Mouse (Mus musculus): ENCODE measurements around the gene Kmt5a. TPM values are rescaled to one million over a fixed set of nuclear protein-coding genes. Genes with fewer than 3 reads are reported as not detected.

Gene Kmt5a
- polyA plus RNA-seq, 1 experiment, result 36.5 TPM

DNA sequence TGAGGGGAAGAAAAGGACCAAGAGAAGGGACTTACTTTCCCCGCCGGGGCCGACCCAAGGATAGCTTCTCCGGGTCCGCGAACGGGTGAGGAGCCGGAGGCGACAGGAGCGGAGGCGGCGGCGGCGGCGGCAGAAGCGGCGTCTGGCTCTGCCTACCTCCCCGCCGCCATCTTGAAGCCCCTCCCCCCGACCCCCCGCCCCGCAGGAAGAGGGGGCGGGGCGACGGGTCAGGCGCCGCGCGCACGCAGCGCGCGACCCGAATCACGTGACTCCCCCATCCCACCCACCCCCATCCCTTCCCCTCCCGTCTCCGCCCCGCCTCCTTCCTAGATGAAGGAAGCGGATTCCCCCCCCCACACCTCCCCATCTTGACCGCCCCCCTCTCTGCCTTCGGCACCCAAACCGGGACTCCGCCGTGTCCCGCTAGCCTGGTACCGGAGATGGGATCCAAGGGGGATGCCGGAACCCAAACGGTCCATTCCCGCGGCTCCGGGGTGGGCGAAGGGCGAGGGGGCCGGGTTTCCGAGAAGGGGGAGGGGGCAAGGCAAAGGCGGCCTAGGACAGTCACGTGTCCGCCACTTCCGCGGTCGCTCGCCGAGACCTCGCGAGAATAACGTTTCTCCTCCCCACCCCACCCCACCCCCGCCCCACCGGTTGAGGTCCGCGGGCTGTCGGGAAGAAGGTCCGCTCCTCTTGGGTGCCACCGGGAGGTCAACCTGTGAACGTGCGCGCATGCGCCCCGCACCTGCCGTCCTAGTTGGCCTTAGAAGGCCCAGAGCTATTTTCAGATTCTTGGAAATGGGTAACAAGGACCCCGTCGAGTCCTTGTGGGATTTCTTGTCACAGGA is 14.1 kb upstream of the Kmt5a start, which contains the start of gene Sbno1:
TSS of gene Sbno1 (minus strand) at position 590 of the 848 bp plus-strand sequence.
- H3K4me1 ChIP-seq (ENCODE audit: control insufficient read depth, insufficient read depth, low read length), result peaks cover 4% of the 10 kb centered on the region; the same call in 1 of the 2 replicates
- under 1% methylated on average over 66 of the region's 81 CpGs for WGBS
- TF ChIP-seq CTCF (IDR thresholded peaks at IDR 0.05; ENCODE audit: insufficient read depth, low read length) (no peak), POLR2A (IDR thresholded peaks at IDR 0.05; ENCODE audit: borderline replicate concordance, extremely low read depth, low read depth, low read length) (peak; percentile 57; the same call in 1 of the 2 replicates)
- peak; percentile 90 for DNase-seq
- H3K4me3 ChIP-seq (replicated peaks; ENCODE audit: extremely low read depth, low read depth, low read length), result peak within 1 kb of the TSS; percentile 100

DNA sequence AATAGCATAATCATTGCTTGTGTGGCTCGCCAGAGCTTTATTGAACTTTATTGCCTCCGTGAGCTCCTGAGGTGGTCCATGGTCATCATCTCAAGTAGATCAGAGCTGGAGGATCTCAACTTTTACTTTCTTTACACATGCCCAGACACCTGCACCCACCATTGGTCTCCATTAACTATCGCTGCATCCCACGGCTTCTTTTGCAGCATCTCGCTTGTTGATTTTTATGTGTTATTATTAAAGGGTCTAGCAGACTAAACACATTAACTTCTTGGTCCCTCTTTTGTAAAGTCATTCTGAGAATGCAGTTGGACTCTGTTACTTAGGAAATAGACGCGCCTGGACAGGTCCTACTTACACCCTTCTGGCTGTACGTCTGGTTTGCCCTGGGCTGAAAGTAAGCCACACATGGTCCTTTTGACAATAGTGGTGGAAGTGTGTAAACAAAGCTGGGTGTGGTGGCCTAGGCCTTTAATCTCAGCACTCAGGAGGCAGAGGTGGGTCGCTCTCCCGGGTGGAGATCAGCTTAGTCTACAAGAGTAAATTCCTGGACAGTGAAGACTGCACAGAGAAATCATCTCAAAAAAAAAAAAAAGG is 13.2 kb upstream of the Kmt5a start:
- Histone ChIP-seq H3K4me3 (replicated peaks; ENCODE audit: extremely low read depth, low read depth, low read length) (no peak overlapping the region), H3K4me1 (ENCODE audit: control insufficient read depth, insufficient read depth, low read length) (peaks cover 4% of the 10 kb centered on the region; the same call in 1 of the 2 replicates)
- no peak for TF ChIP-seq POLR2A (IDR thresholded peaks at IDR 0.05; ENCODE audit: borderline replicate concordance, extremely low read depth, low read depth, low read length)
- TF ChIP-seq CTCF (IDR thresholded peaks at IDR 0.05; ENCODE audit: insufficient read depth, low read length), result no peak
- WGBS, result 72% methylated on average over 10 of the region's 10 CpGs
- no peak for DNase-seq

DNA sequence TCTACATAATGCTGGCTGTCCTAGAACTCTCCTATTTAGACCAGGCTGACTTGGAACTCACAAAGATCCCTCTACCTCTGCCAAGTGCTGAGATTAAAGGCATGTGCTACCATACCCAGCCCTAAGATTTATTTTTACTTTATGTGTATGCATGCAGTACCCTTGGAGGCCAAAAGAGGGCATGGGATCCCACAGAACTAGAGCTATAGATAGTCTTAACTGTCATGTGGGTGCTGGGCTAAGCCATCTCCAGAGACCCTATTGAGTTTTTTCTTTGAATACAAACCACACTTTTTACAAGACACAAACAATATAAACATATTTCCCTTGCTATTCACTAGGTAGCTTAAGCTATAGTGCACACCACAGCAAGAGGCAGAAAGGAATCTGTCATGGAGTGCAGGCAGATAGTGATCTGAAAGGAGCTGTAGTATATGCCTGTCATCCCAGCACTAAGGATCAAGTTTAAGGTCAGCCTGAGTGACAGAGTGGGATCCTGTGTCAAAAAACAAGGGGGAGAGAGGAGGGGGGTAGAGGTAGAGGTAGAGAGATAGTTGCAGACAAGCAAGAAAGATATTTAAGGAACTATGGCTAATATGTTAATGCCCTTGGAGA is 7.2 kb upstream of the Kmt5a start:
- DNase-seq, result peak; percentile 54
- no peaks in the 10 kb centered on the region for H3K4me1 ChIP-seq (ENCODE audit: control insufficient read depth, insufficient read depth, low read length)
- TF ChIP-seq POLR2A (IDR thresholded peaks at IDR 0.05; ENCODE audit: borderline replicate concordance, extremely low read depth, low read depth, low read length) (no peak), CTCF (IDR thresholded peaks at IDR 0.05; ENCODE audit: insufficient read depth, low read length) (peak; percentile 38; the same call in 1 of the 2 replicates)
- no peak overlapping the region for H3K4me3 ChIP-seq (replicated peaks; ENCODE audit: extremely low read depth, low read depth, low read length)

DNA sequence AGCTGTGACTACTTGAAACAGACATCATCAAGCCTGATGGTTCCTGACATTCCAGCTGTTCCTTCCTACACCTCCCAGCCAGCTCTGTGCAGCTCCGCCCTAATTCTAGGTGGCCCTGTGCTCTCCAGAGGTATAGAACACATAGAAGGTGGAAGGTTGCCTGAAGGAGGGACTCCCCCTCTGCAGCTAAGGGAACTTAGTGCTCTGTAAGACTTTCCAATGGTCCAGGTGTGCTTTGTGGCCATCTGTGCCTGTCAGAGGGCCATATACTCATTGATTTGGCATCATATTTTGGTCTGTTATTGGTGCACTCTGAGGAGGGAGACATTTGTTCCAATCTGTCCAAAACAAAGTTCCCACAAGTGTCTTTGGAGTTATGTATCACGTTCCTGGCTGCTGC is 6.7 kb upstream of the Kmt5a start:
- DNase-seq, result no peak
- Histone ChIP-seq H3K4me1 (ENCODE audit: control insufficient read depth, insufficient read depth, low read length) (no peaks in the 10 kb centered on the region), H3K4me3 (replicated peaks; ENCODE audit: extremely low read depth, low read depth, low read length) (no peak overlapping the region)
- no peak for TF ChIP-seq CTCF (IDR thresholded peaks at IDR 0.05; ENCODE audit: insufficient read depth, low read length)
- TF ChIP-seq POLR2A (IDR thresholded peaks at IDR 0.05; ENCODE audit: borderline replicate concordance, extremely low read depth, low read depth, low read length), result no peak
- 66% methylated on average over 2 of the region's 2 CpGs for WGBS

DNA sequence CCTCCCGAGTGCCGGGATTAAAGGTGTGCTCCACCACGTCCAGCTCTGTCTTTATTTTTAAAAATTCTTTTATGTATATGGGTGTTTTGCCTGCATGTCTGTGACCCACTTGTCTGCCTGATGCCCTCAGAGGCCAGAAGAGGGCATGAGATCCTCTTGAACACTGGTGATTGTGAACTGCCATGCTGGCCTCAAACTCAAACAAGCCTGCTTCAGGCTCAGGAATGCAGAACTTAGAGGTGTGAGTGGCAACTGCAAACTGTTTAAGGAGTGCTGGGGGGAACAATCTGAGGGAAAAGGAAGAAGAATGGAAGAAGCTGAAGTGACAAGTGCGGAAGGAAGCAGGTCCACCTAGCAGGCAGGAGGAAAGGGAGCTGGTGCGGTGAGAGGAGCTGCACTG is 1.5 kb upstream of the Kmt5a start:
- peak; percentile 62 for TF ChIP-seq CTCF (IDR thresholded peaks at IDR 0.05; ENCODE audit: insufficient read depth, low read length)
- no peak for TF ChIP-seq POLR2A (IDR thresholded peaks at IDR 0.05; ENCODE audit: borderline replicate concordance, extremely low read depth, low read depth, low read length)
- Histone ChIP-seq H3K4me1 (ENCODE audit: control insufficient read depth, insufficient read depth, low read length) (no peaks in the 10 kb centered on the region), H3K4me3 (replicated peaks; ENCODE audit: extremely low read depth, low read depth, low read length) (no peak overlapping the region)
- 63% methylated on average over 5 of the region's 5 CpGs for WGBS
- peak; percentile 48 for DNase-seq

DNA sequence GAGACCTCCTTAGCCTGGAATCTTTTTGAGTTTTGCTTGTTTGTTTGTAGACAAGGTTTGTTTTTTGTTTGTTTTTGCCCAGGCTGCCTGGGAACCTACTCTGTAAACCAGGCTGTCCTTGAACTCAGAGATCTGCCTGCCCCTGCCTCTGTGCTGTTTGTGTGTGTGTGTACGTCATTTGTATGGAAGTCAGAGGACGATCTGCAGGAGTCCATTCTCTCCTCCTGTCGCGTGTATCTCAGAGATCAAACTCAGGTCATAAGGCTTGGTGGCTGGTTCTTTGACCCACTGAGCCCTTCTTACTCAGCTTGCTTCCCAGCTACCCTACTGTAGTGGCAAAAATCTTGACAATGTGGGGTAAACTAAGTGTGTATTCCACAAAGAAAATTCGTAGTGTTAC is 984 bp upstream of the Kmt5a start:
- TF ChIP-seq CTCF (IDR thresholded peaks at IDR 0.05; ENCODE audit: insufficient read depth, low read length) (no peak), POLR2A (IDR thresholded peaks at IDR 0.05; ENCODE audit: borderline replicate concordance, extremely low read depth, low read depth, low read length) (no peak)
- no peaks in the 10 kb centered on the region for H3K4me1 ChIP-seq (ENCODE audit: control insufficient read depth, insufficient read depth, low read length)
- 58% methylated on average over 5 of the region's 5 CpGs for WGBS
- no peak for DNase-seq
- H3K4me3 ChIP-seq (replicated peaks; ENCODE audit: extremely low read depth, low read depth, low read length), result no peak overlapping the region

DNA sequence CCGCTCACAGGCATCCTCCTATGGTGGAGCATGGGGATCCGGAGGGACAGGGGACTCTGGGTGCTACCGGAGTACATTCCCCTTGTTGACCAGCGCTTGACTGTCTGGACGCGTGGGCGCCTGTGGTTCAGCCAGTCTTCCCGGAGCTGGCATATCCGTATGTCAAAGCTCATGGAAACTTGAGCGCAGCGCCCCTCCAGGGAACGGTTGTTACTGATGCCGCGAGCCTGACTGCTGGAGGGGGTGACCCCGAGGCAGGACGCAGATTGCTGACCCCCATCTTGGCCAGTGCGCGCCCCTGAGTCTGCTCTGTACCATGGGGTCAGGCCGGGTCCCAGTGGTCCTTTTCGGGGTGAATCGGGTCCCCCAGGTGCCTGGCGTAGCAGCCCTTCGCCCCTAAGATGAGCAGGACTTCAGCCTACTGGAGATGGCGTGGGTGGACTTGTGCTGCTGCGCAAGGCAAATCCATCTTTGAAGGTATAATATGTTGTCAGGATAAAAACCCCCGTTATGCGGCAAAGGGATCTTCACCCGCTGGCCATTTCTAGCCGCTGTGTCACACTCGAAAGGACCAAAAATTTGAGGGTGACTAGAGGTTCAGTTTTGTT is 468 bp downstream of the Kmt5a start:
- Histone ChIP-seq H3K4me3 (replicated peaks; ENCODE audit: extremely low read depth, low read depth, low read length) (peak overlapping the region; percentile 74), H3K4me1 (ENCODE audit: control insufficient read depth, insufficient read depth, low read length) (peaks cover 5% of the 10 kb centered on the region; the same call in 1 of the 2 replicates)
- peak; percentile 33 for TF ChIP-seq CTCF (IDR thresholded peaks at IDR 0.05; ENCODE audit: insufficient read depth, low read length)
- no peak for TF ChIP-seq POLR2A (IDR thresholded peaks at IDR 0.05; ENCODE audit: borderline replicate concordance, extremely low read depth, low read depth, low read length)
- DNase-seq, result no peak
- under 1% methylated on average over 30 of the region's 30 CpGs for whole genome bisulfite sequencing

DNA sequence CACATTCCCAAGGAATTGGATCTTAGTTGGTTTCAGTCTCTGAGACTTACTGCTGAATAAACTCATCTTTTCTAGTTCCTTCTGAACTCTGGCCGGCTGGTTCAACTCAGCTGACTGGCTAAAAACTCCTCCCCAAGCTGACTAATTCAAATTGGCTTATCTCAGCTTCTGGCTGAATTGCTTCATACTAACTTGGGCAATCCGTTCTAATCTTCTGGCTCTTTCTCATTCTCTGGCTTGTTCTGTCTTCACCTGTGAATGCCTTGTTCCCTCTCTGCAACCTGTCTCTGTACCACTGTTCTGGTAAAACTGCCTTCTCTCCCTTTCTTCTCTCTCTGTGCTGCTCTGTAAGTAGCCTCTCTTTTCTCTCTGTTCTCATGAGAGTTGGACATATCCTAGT is 2.9 kb downstream of the Kmt5a start:
- DNase-seq, result no peak
- WGBS, result 44% methylated on average over 2 of the region's 2 CpGs

DNA sequence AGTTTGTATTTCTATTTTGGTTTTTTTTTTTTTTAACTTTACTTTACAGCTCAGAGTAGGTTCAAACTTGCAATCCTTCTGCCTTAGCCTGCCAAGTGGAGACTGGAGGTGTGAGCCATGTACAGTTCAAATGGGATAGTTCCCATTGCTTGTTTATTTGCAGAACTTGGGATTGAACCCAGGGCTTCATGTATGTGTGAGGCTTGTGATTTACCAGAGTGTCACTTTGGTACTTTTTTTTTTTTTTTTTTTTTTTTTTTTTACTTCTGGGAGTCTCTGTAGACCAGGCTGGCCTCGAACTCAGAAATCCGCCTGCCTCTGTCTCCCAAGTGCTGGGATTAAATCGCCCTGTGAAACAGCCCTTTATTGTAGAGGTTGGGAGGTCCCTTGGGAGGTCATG is 4.5 kb downstream of the Kmt5a start:
- Histone ChIP-seq H3K4me1 (ENCODE audit: control insufficient read depth, insufficient read depth, low read length) (peaks cover 19% of the 10 kb centered on the region), H3K4me3 (replicated peaks; ENCODE audit: extremely low read depth, low read depth, low read length) (no peak overlapping the region)
- no peak for DNase-seq
- 69% methylated on average over 3 of the region's 3 CpGs for WGBS
- TF ChIP-seq POLR2A (IDR thresholded peaks at IDR 0.05; ENCODE audit: borderline replicate concordance, extremely low read depth, low read depth, low read length), result no peak
- no peak for TF ChIP-seq CTCF (IDR thresholded peaks at IDR 0.05; ENCODE audit: insufficient read depth, low read length)

More for the DNA sequence above, 2.9 kb downstream of the Kmt5a start:
- Histone ChIP-seq H3K4me3 (replicated peaks; ENCODE audit: extremely low read depth, low read depth, low read length) (no peak overlapping the region), H3K4me1 (ENCODE audit: control insufficient read depth, insufficient read depth, low read length) (peaks cover 19% of the 10 kb centered on the region)
- no peak for TF ChIP-seq CTCF (IDR thresholded peaks at IDR 0.05; ENCODE audit: insufficient read depth, low read length)
- no peak for TF ChIP-seq POLR2A (IDR thresholded peaks at IDR 0.05; ENCODE audit: borderline replicate concordance, extremely low read depth, low read depth, low read length)

Data from lung, adult 2 months (tissue).